ENCODE assay signal across 25 mouse cellular contexts in the genomic region with DNA sequence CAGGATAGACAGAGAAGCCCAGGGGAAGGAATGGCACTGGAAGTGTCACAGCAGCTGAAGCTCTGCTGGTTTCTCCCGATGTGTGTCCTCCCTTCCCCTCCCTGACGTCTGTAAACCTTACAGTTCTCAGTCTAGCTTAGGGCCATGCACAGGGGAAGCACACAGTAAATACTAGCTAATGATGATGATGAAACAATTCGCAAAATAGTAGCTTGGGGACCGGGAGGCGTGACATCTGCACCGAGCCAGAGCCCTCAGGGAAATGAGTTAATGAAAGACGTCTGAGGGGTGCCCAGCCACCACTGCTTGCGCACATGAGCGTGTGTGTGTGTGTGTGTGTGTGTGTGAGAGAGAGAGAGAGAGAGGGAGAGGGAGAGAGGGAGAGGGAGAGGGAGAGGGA. TPM values are rescaled to one million over a fixed set of nuclear protein-coding genes. Genes with fewer than 3 reads are reported as not detected.
DNase-seq lines count a peak whose midpoint lies in the region; ATAC-seq and TF ChIP-seq lines count a peak whose summit lies in the region.
"Had no signal": no experiment of that assay in that cellular context is flagged by ENCODE, and none has a peak within 500 bp of the region (broad histone marks: within the 10 kb centered on the region; RNA-seq: fewer than 3 reads in every experiment).

No protein-coding gene starts in this region.

- H3K27me3 ChIP-seq in CH12.LX (replicated peaks) = peaks cover 66% of the 10 kb centered on the region
- H3K27me3 ChIP-seq in MEL (ENCODE audit: control insufficient read depth in 1 of 2, insufficient read depth in 2 of 2, low read length in 2 of 2) = peaks cover 8 to 11% of the 10 kb centered on the region in 2 experiments
- no peaks in the 10 kb centered on the region for H3K27me3 ChIP-seq in embryonic facial prominence, embryonic 14.5 days (replicated peaks; ENCODE audit: control insufficient read depth, insufficient read depth, low read length)
- H3K27me3 ChIP-seq in lung, postnatal 0 days (replicated peaks; ENCODE audit: insufficient read depth, low read length) = no peaks in the 10 kb centered on the region
- H3K27me3 ChIP-seq in hindbrain, embryonic 14.5 days (ENCODE audit: control insufficient read depth, insufficient read depth, low read length) = peaks cover 10% of the 10 kb centered on the region; the same call in 1 of the 2 replicates
- H3K27me3 ChIP-seq: Patski had no signal

- 0 out of 2 replicates have a peak, but pooled peaks cover 3% of the 10 kb centered on the region for H3K79me2 ChIP-seq in CH12.LX (replicated peaks; ENCODE audit: control insufficient read depth, extremely low read depth, insufficient read depth, poor library complexity, severe bottlenecking)
- peaks cover 6% of the 10 kb centered on the region for H3K79me2 ChIP-seq in MEL (ENCODE audit: control insufficient read depth, insufficient read depth, low read length, poor library complexity)

- H3K27ac ChIP-seq in CH12.LX (ENCODE audit: insufficient read depth, low read depth) (peak overlapping the region; percentile 30; the same call in 1 of the 2 replicates), MEL (ENCODE audit: control insufficient read depth, low read depth, low read length) (no peak overlapping the region)
- H3K27ac ChIP-seq in embryonic facial prominence, embryonic 14.5 days (replicated peaks; ENCODE audit: low read depth, low read length) = no peak overlapping the region
- no peak overlapping the region for H3K27ac ChIP-seq in lung, postnatal 0 days (ENCODE audit: low read length)
- H3K27ac ChIP-seq in hindbrain, embryonic 14.5 days = no peak overlapping the region
- H3K27ac ChIP-seq: embryonic facial prominence, embryonic 15.5 days; forebrain, embryonic 10.5 days; forebrain, embryonic 12.5 days had no signal

- in situ Hi-C loops in CH12.LX (cut with MboI; ENCODE audit: low pct_ligation_motif_present, low pct_unique_long_range_greater_than_20kb, low sequenced_read_pairs) = no loop called here

- TF ChIP-seq POLR2A in CH12.LX (IDR thresholded peaks at IDR 0.05; ENCODE audit: low read depth, low read length) = no peak
- no peak for TF ChIP-seq POLR2A in MEL (IDR thresholded peaks at IDR 0.05; ENCODE audit: control insufficient read depth in 1 of 2, insufficient read depth in 1 of 2, low read depth in 1 of 2, low read length in 2 of 2, poor library complexity in 1 of 2)

- TF ChIP-seq EP300 in CH12.LX (IDR thresholded peaks at IDR 0.05; ENCODE audit: low read length) (no peak), MEL (IDR thresholded peaks at IDR 0.05; ENCODE audit: low read depth in 1 of 2, low read length in 2 of 2) (no peak)
- TF ChIP-seq EP300 in lung, postnatal 0 days (IDR thresholded peaks at IDR 0.05) = no peak

- ATAC-seq in embryonic facial prominence, embryonic 14.5 days (ENCODE audit: low read depth) = 0 out of 2 replicates have a peak, but pooled peaks have one; percentile 10
- no peak for ATAC-seq in lung, postnatal 0 days
- ATAC-seq in hindbrain, embryonic 14.5 days (ENCODE audit: low FRiP score) = no peak
- ATAC-seq: activated CD4-positive, CD25-positive, alpha-beta regulatory T cell, adult 4 months; forebrain, embryonic 14.5 days; forebrain, embryonic 16.5 days; Patski had no signal

- no peaks in the 10 kb centered on the region for H3K9me3 ChIP-seq in CH12.LX (replicated peaks; ENCODE audit: low read length)
- H3K9me3 ChIP-seq in MEL (replicated peaks; ENCODE audit: insufficient read depth, low read length) = no peaks in the 10 kb centered on the region
- H3K9me3 ChIP-seq in embryonic facial prominence, embryonic 14.5 days (ENCODE audit: control insufficient read depth, low read length) = no peaks in the 10 kb centered on the region
- H3K9me3 ChIP-seq in lung, postnatal 0 days (ENCODE audit: low read length) = no peaks in the 10 kb centered on the region
- no peaks in the 10 kb centered on the region for H3K9me3 ChIP-seq in hindbrain, embryonic 14.5 days (ENCODE audit: control insufficient read depth, low read length)
- H3K9me3 ChIP-seq: embryonic facial prominence, embryonic 15.5 days; forebrain, embryonic 10.5 days; forebrain, embryonic 12.5 days; G1E had no signal

- no peak for DNase-seq in CH12.LX (ENCODE audit: extremely low read depth)
- DNase-seq in MEL (ENCODE audit: low read depth, low spot score) = no peak
- DNase-seq in embryonic facial prominence, embryonic 14.5 days (ENCODE audit: low spot score) = peak; percentile 39
- no peak for DNase-seq in urinary bladder, postnatal 10 days (ENCODE audit: low spot score)
- DNase-seq in lung, postnatal 0 days (ENCODE audit: low spot score) = no peak
- no peak for DNase-seq in hindbrain, embryonic 14.5 days (ENCODE audit: low spot score)
- DNase-seq: adrenal gland, adult 8-10 months; adrenal gland, postnatal 14 days; adrenal gland, postnatal 36 days; cerebellum, adult 11-12 months; cerebellum, adult 2 months; cerebellum, adult 9-10 months; cerebellum, postnatal 10 days; cerebellum, postnatal 25 days had no signal

- TF ChIP-seq CTCF in CH12.LX (conservative IDR thresholded peaks at IDR 0.05 in 1 of 2, IDR thresholded peaks at IDR 0.05 in 1 of 2; ENCODE audit: low read depth in 2 of 2, low read length in 2 of 2) = no peak
- TF ChIP-seq CTCF in MEL (IDR thresholded peaks at IDR 0.05 in 2 of 3, conservative IDR thresholded peaks at IDR 0.05 in 1 of 3; ENCODE audit: control insufficient read depth in 1 of 3, insufficient read depth in 1 of 3, low read depth in 2 of 3, low read length in 3 of 3, poor library complexity in 1 of 3, severe bottlenecking in 1 of 3) = no peak
- no peak for TF ChIP-seq CTCF in lung, postnatal 0 days (IDR thresholded peaks at IDR 0.05)

- no peak for TF ChIP-seq RAD21 in CH12.LX (IDR thresholded peaks at IDR 0.05; ENCODE audit: low read depth, low read length)
- TF ChIP-seq RAD21 in MEL (IDR thresholded peaks at IDR 0.05; ENCODE audit: low read depth, low read length) = no peak

- H3K4me1 ChIP-seq in CH12.LX (ENCODE audit: control insufficient read depth in 1 of 2, insufficient read depth in 2 of 2) (peaks cover 3 to 7% of the 10 kb centered on the region in 2 experiments), MEL (ENCODE audit: control insufficient read depth in 1 of 2, insufficient read depth in 2 of 2, low read length in 2 of 2) (peaks cover 0 to 6% of the 10 kb centered on the region in 2 experiments; a peak in 3 of 4 replicates)
- 0 out of 2 replicates have a peak, but pooled peaks cover 3% of the 10 kb centered on the region for H3K4me1 ChIP-seq in embryonic facial prominence, embryonic 14.5 days (ENCODE audit: control insufficient read depth, insufficient read depth, low read length)
- peaks cover 4% of the 10 kb centered on the region for H3K4me1 ChIP-seq in lung, postnatal 0 days (ENCODE audit: insufficient read depth, low read depth, low read length)
- peaks cover 4% of the 10 kb centered on the region; the same call in 1 of the 2 replicates for H3K4me1 ChIP-seq in hindbrain, embryonic 14.5 days (replicated peaks; ENCODE audit: control insufficient read depth, insufficient read depth, low read length)

- H3K36me3 ChIP-seq in CH12.LX (replicated peaks in 1 of 2; ENCODE audit: control insufficient read depth in 1 of 2, insufficient read depth in 1 of 2, low read length in 1 of 2) = no peaks in the 10 kb centered on the region
- no peaks in the 10 kb centered on the region for H3K36me3 ChIP-seq in MEL (ENCODE audit: control insufficient read depth in 1 of 2, insufficient read depth in 2 of 2, low read length in 2 of 2)
- H3K36me3 ChIP-seq in embryonic facial prominence, embryonic 14.5 days (ENCODE audit: control insufficient read depth, insufficient read depth, low read length) = no peaks in the 10 kb centered on the region
- no peaks in the 10 kb centered on the region for H3K36me3 ChIP-seq in lung, postnatal 0 days (ENCODE audit: insufficient read depth, low read length)
- H3K36me3 ChIP-seq in hindbrain, embryonic 14.5 days (replicated peaks; ENCODE audit: control insufficient read depth, insufficient read depth) = no peaks in the 10 kb centered on the region
- H3K36me3 ChIP-seq: embryonic facial prominence, embryonic 15.5 days; forebrain, embryonic 10.5 days; forebrain, embryonic 12.5 days; G1E had no signal

- H3K4me3 ChIP-seq in CH12.LX (replicated peaks in 1 of 3; ENCODE audit: low read depth in 2 of 3, low read length in 2 of 3, poor library complexity in 1 of 3) (no peak overlapping the region), MEL (ENCODE audit: control insufficient read depth in 1 of 2, insufficient read depth in 1 of 2, low read depth in 2 of 2, low read length in 2 of 2) (peak overlapping the region; percentile 16 to 25; a peak in 2 of 4 replicates)
- H3K4me3 ChIP-seq in embryonic facial prominence, embryonic 14.5 days (ENCODE audit: low read depth, low read length) = no peak overlapping the region
- no peak overlapping the region for H3K4me3 ChIP-seq in lung, postnatal 0 days (ENCODE audit: low read depth, low read length)
- no peak overlapping the region for H3K4me3 ChIP-seq in hindbrain, embryonic 14.5 days (replicated peaks; ENCODE audit: low read length)
- H3K4me3 ChIP-seq: embryonic facial prominence, embryonic 15.5 days; erythroblast, embryonic 14.5 days; forebrain, embryonic 10.5 days; forebrain, embryonic 12.5 days had no signal

- dilution Hi-C loops in CH12.LX (cut with MboI; ENCODE audit: extremely low pct_ligation_motif_present, extremely low pct_unique_long_range_greater_than_20kb, low sequenced_read_pairs) = no loop called here

- 38% methylated on average over 9 of the region's 9 CpGs for WGBS in embryonic facial prominence, embryonic 14.5 days
- WGBS in lung, postnatal 0 days = 54% methylated on average over 9 of the region's 9 CpGs
- WGBS in hindbrain, embryonic 14.5 days = 46% methylated on average over 9 of the region's 9 CpGs

- H3K9ac ChIP-seq in CH12.LX (ENCODE audit: insufficient read depth, low read depth) (peak overlapping the region; percentile 8), MEL (ENCODE audit: control insufficient read depth, low read depth, low read length, poor library complexity, severe bottlenecking) (peak overlapping the region; percentile 45; the same call in 1 of the 2 replicates)
- H3K9ac ChIP-seq in embryonic facial prominence, embryonic 14.5 days (ENCODE audit: low read depth, low read length) = no peak overlapping the region
- H3K9ac ChIP-seq in lung, postnatal 0 days (replicated peaks; ENCODE audit: low read depth) = no peak overlapping the region
- no peak overlapping the region for H3K9ac ChIP-seq in hindbrain, embryonic 14.5 days
- H3K9ac ChIP-seq: embryonic facial prominence, embryonic 15.5 days; forebrain, embryonic 12.5 days had no signal

- H3K4me2 ChIP-seq in CH12.LX (ENCODE audit: insufficient read depth, low read depth, poor library complexity, severe bottlenecking) = peak overlapping the region; percentile 57
- H3K4me2 ChIP-seq in embryonic facial prominence, embryonic 14.5 days (ENCODE audit: low read depth, low read length) = no peak overlapping the region
- no peak overlapping the region for H3K4me2 ChIP-seq in lung, postnatal 0 days (replicated peaks; ENCODE audit: low read depth, low read length)
- no peak overlapping the region for H3K4me2 ChIP-seq in hindbrain, embryonic 14.5 days (replicated peaks)
- H3K4me2 ChIP-seq: embryonic facial prominence, embryonic 15.5 days; forebrain, embryonic 12.5 days had no signal

RNA-seq across cellular contexts. Expression of a gene that starts 4.2 kb away (rescaled TPM):
- total RNA-seq in CH12.LX (2012; rRNA removed) (22.0 and 23.4 TPM in 2 replicates), CH12.LX (2014; rRNA removed) (16.5 and 17.0 TPM in 2 replicates), MEL (2012; rRNA removed) (26.9 and 34.3 TPM in 2 replicates)
- polyA plus RNA-seq in CH12.LX (2012; ENCODE audit: insufficient read length, low read depth) (12.1 and 13.3 TPM in 2 replicates), MEL (2012; ENCODE audit: insufficient read depth in 1 of 2, insufficient read length in 2 of 2, low read depth in 1 of 2, low replicate concordance in 2 of 2, missing spikeins in 1 of 2) (10 to 100 TPM in 1 of 2 experiments, not detected in 1; 30.6 TPM)
- polyA plus RNA-seq in embryonic facial prominence, embryonic 14.5 days (2014; fragmentation: Nextera tagmentation; extraction: Ambion mirVana) = 26.9 and 27.2 TPM in 2 replicates
- 23.8 and 24.1 TPM in 2 replicates for polyA plus RNA-seq in lung, postnatal 0 days (2015; fragmentation: Nextera tagmentation; extraction: Ambion mirVana)
- polyA plus RNA-seq in hindbrain, embryonic 14.5 days (2014; fragmentation: Nextera tagmentation; extraction: Ambion mirVana) = 28.7 and 29.1 TPM in 2 replicates

RNA-seq across cellular contexts. Expression of a gene that starts 15.2 kb away (rescaled TPM):
- not detected in 2 replicates for total RNA-seq in CH12.LX (2012; rRNA removed)
- not detected in 2 replicates for total RNA-seq in CH12.LX (2014; rRNA removed)
- not detected in 2 replicates for polyA plus RNA-seq in CH12.LX (2012; ENCODE audit: insufficient read length, low read depth)
- total RNA-seq in MEL (2012; rRNA removed) = not detected in 2 replicates
- not detected for polyA plus RNA-seq in MEL (2012; ENCODE audit: insufficient read depth in 1 of 2, insufficient read length in 2 of 2, low read depth in 1 of 2, low replicate concordance in 2 of 2, missing spikeins in 1 of 2)
- 1.7 and 9.4 TPM in 2 replicates for polyA plus RNA-seq in embryonic facial prominence, embryonic 14.5 days (2014; fragmentation: Nextera tagmentation; extraction: Ambion mirVana)
- polyA plus RNA-seq in lung, postnatal 0 days (2015; fragmentation: Nextera tagmentation; extraction: Ambion mirVana) = 584 and 630 TPM in 2 replicates
- not detected in 2 replicates for polyA plus RNA-seq in hindbrain, embryonic 14.5 days (2014; fragmentation: Nextera tagmentation; extraction: Ambion mirVana)
- polyA plus RNA-seq: activated CD4-positive, CD25-positive, alpha-beta regulatory T cell, adult 4 months; embryonic facial prominence, embryonic 11.5 days; erythroblast, embryonic 14.5 days; forebrain, embryonic 10.5 days; G1E had no signal

RNA-seq across cellular contexts. Expression of a gene that starts 16.1 kb away (rescaled TPM):
- 14.5 and 16.0 TPM in 2 replicates for total RNA-seq in CH12.LX (2012; rRNA removed)
- 7.3 and 7.4 TPM in 2 replicates for total RNA-seq in CH12.LX (2014; rRNA removed)
- polyA plus RNA-seq in CH12.LX (2012; ENCODE audit: insufficient read length, low read depth) = 7.4 and 7.8 TPM in 2 replicates
- 10.7 and 12.6 TPM in 2 replicates for total RNA-seq in MEL (2012; rRNA removed)
- polyA plus RNA-seq in MEL (2012; ENCODE audit: insufficient read depth in 1 of 2, insufficient read length in 2 of 2, low read depth in 1 of 2, low replicate concordance in 2 of 2, missing spikeins in 1 of 2) = 10 to 100 TPM in 1 of 2 experiments, not detected in 1; 13.2 TPM
- 42.1 and 66.5 TPM in 2 replicates for polyA plus RNA-seq in embryonic facial prominence, embryonic 14.5 days (2014; fragmentation: Nextera tagmentation; extraction: Ambion mirVana)
- 42.7 and 45.4 TPM in 2 replicates for polyA plus RNA-seq in lung, postnatal 0 days (2015; fragmentation: Nextera tagmentation; extraction: Ambion mirVana)
- polyA plus RNA-seq in hindbrain, embryonic 14.5 days (2014; fragmentation: Nextera tagmentation; extraction: Ambion mirVana) = 116 and 138 TPM in 2 replicates

RNA-seq across cellular contexts. Expression of a gene that starts 17.0 kb away (rescaled TPM):
- 0.13 and 0.25 TPM in 2 replicates for total RNA-seq in CH12.LX (2012; rRNA removed)
- 0.13 TPM in 1 of 2 replicates, not detected in the other for total RNA-seq in CH12.LX (2014; rRNA removed)
- 0.40 and 0.49 TPM in 2 replicates for polyA plus RNA-seq in CH12.LX (2012; ENCODE audit: insufficient read length, low read depth)
- 0.08 TPM in 1 of 2 replicates, not detected in the other for total RNA-seq in MEL (2012; rRNA removed)
- under 1 TPM in 1 of 2 experiments, not detected in 1; 0.85 TPM for polyA plus RNA-seq in MEL (2012; ENCODE audit: insufficient read depth in 1 of 2, insufficient read length in 2 of 2, low read depth in 1 of 2, low replicate concordance in 2 of 2, missing spikeins in 1 of 2)
- 0.09 and 0.65 TPM in 2 replicates for polyA plus RNA-seq in embryonic facial prominence, embryonic 14.5 days (2014; fragmentation: Nextera tagmentation; extraction: Ambion mirVana)
- polyA plus RNA-seq in lung, postnatal 0 days (2015; fragmentation: Nextera tagmentation; extraction: Ambion mirVana) = 5.8 and 7.7 TPM in 2 replicates
- polyA plus RNA-seq in hindbrain, embryonic 14.5 days (2014; fragmentation: Nextera tagmentation; extraction: Ambion mirVana) = 0.41 TPM in 1 of 2 replicates, not detected in the other
- total RNA-seq: adrenal gland, adult 18-20 months; adrenal gland, postnatal 14 days; adrenal gland, postnatal 36 days had no signal
- polyA plus RNA-seq: embryonic facial prominence, embryonic 11.5 days; erythroblast, embryonic 14.5 days had no signal

RNA-seq across cellular contexts. Expression of a gene that starts 23.4 kb away (rescaled TPM):
- total RNA-seq in CH12.LX (2012; rRNA removed) (55.0 and 68.3 TPM in 2 replicates), CH12.LX (2014; rRNA removed) (21.9 and 25.5 TPM in 2 replicates), MEL (2012; rRNA removed) (35.3 and 39.0 TPM in 2 replicates)
- polyA plus RNA-seq in CH12.LX (2012; ENCODE audit: insufficient read length, low read depth) (25.5 and 27.8 TPM in 2 replicates), MEL (2012; ENCODE audit: insufficient read depth in 1 of 2, insufficient read length in 2 of 2, low read depth in 1 of 2, low replicate concordance in 2 of 2, missing spikeins in 1 of 2) (10 to 100 TPM in 1 of 2 experiments, not detected in 1; 36.6 TPM)
- polyA plus RNA-seq in embryonic facial prominence, embryonic 14.5 days (2014; fragmentation: Nextera tagmentation; extraction: Ambion mirVana) = 66.1 and 75.2 TPM in 2 replicates
- 112 and 116 TPM in 2 replicates for polyA plus RNA-seq in lung, postnatal 0 days (2015; fragmentation: Nextera tagmentation; extraction: Ambion mirVana)
- polyA plus RNA-seq in hindbrain, embryonic 14.5 days (2014; fragmentation: Nextera tagmentation; extraction: Ambion mirVana) = 77.6 and 91.6 TPM in 2 replicates

Comparison
In these comparisons a context has a peak if more than half of its experiments do, and no peak if none do; other contexts are left out.
1. H3K4me3 ChIP-seq: peak in MEL (2 of 2); none in CH12.LX (0 of 3), embryonic facial prominence, embryonic 14.5 days (single experiment), lung, postnatal 0 days (single experiment) and hindbrain, embryonic 14.5 days (single experiment).
2. H3K9ac ChIP-seq: peak in CH12.LX (single experiment) and MEL (single experiment); none in embryonic facial prominence, embryonic 14.5 days (single experiment), lung, postnatal 0 days (single experiment) and hindbrain, embryonic 14.5 days (single experiment).
3. RNA of a gene that starts 15.2 kb away (polyA plus RNA-seq): 584 to 630 TPM in lung, postnatal 0 days; 1.7 to 9.4 TPM in embryonic facial prominence, embryonic 14.5 days, not detected in CH12.LX, not detected in MEL and not detected in hindbrain, embryonic 14.5 days; every median in the first group is over 10 times any median in the second.